Mouse (Mus musculus) hindbrain, postnatal 0 days (tissue): ENCODE results near the gene Dapk1. TPM values are rescaled to one million over a fixed set of nuclear protein-coding genes. Genes with fewer than 3 reads are reported as not detected.

Source experiments
- ATAC-seq: fragments of 200-750 bp; cut with Nextera tagmentation; 2 replicates; pipeline ENCODE4 v1.8.0; 2017; ENCODE audit warnings: mild to moderate bottlenecking, moderate TSS enrichment, moderate library complexity
- DNase-seq: peaks from one replicate; pipeline ENCODE4 v3.0.0-alpha.2; 2015; ENCODE audit warnings: low spot score
- H3K27ac ChIP-seq: fragments of 300-500 bp; sonication (generic); 2 replicates; pipeline ENCODE4 v1.5.1; 2014; ENCODE audit warnings: mild to moderate bottlenecking
- H3K27me3 ChIP-seq: fragments of 300-500 bp; sonication (generic); 2 replicates; pipeline ENCODE4 v1.6.1; 2014; ENCODE audit warnings: low read length, mixed read lengths; ENCODE audit not compliant: insufficient read depth
- H3K36me3 ChIP-seq: fragments of 300-500 bp; sonication (generic); 2 replicates; pipeline ENCODE4 v1.6.1; 2014; ENCODE audit warnings: low read length, mixed read lengths; ENCODE audit not compliant: insufficient read depth
- H3K4me1 ChIP-seq: fragments of 300-500 bp; sonication (generic); 2 replicates; pipeline ENCODE4 v1.6.1; 2014; ENCODE audit warnings: antibody characterized with exemption, low read length, mixed read lengths; ENCODE audit not compliant: insufficient read depth
- H3K4me2 ChIP-seq: fragments of 300-500 bp; sonication (generic); 2 replicates; pipeline ENCODE4 v1.6.1; 2014; ENCODE audit warnings: low read depth, mild to moderate bottlenecking, low read length, moderate library complexity, mixed read lengths
- H3K4me3 ChIP-seq: fragments of 300-500 bp; sonication (generic); 2 replicates; pipeline ENCODE4 v1.5.1; 2014; ENCODE audit warnings: low read length
- H3K9ac ChIP-seq: fragments of 300-500 bp; sonication (generic); replicated peaks from 2 replicates; pipeline ENCODE4 v1.6.1; 2014; ENCODE audit warnings: mild to moderate bottlenecking, low read length, moderate library complexity, mixed read lengths
- H3K9me3 ChIP-seq: fragments of 300-500 bp; sonication (generic); 2 replicates; pipeline ENCODE4 v1.6.1; 2016; ENCODE audit warnings: low read length, mixed read lengths
- CTCF ChIP-seq: IDR thresholded peaks from 2 replicates; pipeline ENCODE4 v1.5.1; 2016; ENCODE audit warnings: antibody characterized with exemption, control low read depth, low read depth
- WGBS: fragments of 180-500 bp; shearing (Covaris S2); extraction: QIAGEN DNeasy Blood & Tissue Kit; methylation state at CpG from one replicate; pipeline ENCODE4 v1.1.7; 2014; 5-methylcytosine and 5-hydroxymethylcytosine counted together
- polyA plus RNA-seq: library from polyadenylated mRNA; unstranded; fragments of >200 nt; fragmentation: Nextera tagmentation; extraction: Ambion mirVana; gene quantifications from 2 replicates; pipeline ENCODE4 v1.2.1, GENCODE M21; 2015
- total RNA-seq: library from RNA; depleted of rRNA; stranded (reverse); fragments of >200 nt; gene quantifications from 2 replicates; pipeline ENCODE4 v1.2.3, GENCODE M21; 2014; rRNA removed

Gene Dapk1
- total RNA-seq (63.1 and 70.0 TPM in 2 replicates), polyA plus RNA-seq (25.1 and 25.7 TPM in 2 replicates)

- WGBS, result under 1% methylated on average over 66 of the region's 90 CpGs
- Histone ChIP-seq H3K4me2 (peak within 1 kb of the TSS; percentile 89), H3K36me3 (no peaks in the 10 kb centered on the region), H3K27me3 (no peaks in the 10 kb centered on the region), H3K4me1 (0 out of 2 replicates have a peak, but pooled peaks cover 9% of the 10 kb centered on the region), H3K9me3 (no peaks in the 10 kb centered on the region), H3K4me3 (peak within 1 kb of the TSS; percentile 87), H3K27ac (peak within 1 kb of the TSS; percentile 94), H3K9ac (peak within 1 kb of the TSS; percentile 87)
- peak; percentile 52 for TF ChIP-seq CTCF
- ATAC-seq (peak; percentile 89), DNase-seq (peak; percentile 94)
These were observed at the start of gene Dapk1 for GRCm38 (mm10) chr13:60601436-60602415. TSS of gene Dapk1 (plus strand) at chr13:60601947.

GRCm38 (mm10) chr13:60553326-60553725, 48.4 kb upstream of the Dapk1 start:
- H3K4me1 ChIP-seq, result no peaks in the 10 kb centered on the region
- no peaks in the 10 kb centered on the region for H3K9me3 ChIP-seq
- H3K27ac ChIP-seq, result no peak overlapping the region
- H3K4me3 ChIP-seq, result no peak overlapping the region
- no peak overlapping the region for H3K4me2 ChIP-seq
- ATAC-seq (no peak), DNase-seq (no peak)
- no peak overlapping the region for H3K9ac ChIP-seq
- H3K27me3 ChIP-seq, result no peaks in the 10 kb centered on the region
- TF ChIP-seq CTCF, result no peak
- 59% methylated on average over 3 of the region's 3 CpGs for WGBS
- H3K36me3 ChIP-seq, result no peaks in the 10 kb centered on the region

GRCm38 (mm10) chr13:60556476-60556875, 45.3 kb upstream of the Dapk1 start:
- Histone ChIP-seq H3K4me2 (no peak overlapping the region), H3K27me3 (no peaks in the 10 kb centered on the region), H3K9me3 (no peaks in the 10 kb centered on the region), H3K4me3 (no peak overlapping the region), H3K36me3 (no peaks in the 10 kb centered on the region), H3K9ac (no peak overlapping the region), H3K27ac (no peak overlapping the region), H3K4me1 (no peaks in the 10 kb centered on the region)
- no peak for TF ChIP-seq CTCF
- DNase-seq (no peak), ATAC-seq (no peak)

- no peaks in the 10 kb centered on the region for H3K4me1 ChIP-seq
- no peak overlapping the region for H3K27ac ChIP-seq
- no peak for TF ChIP-seq CTCF
- H3K4me3 ChIP-seq, result no peak overlapping the region
- ATAC-seq (no peak), DNase-seq (no peak)
- H3K9ac ChIP-seq, result no peak overlapping the region
- H3K9me3 ChIP-seq, result no peaks in the 10 kb centered on the region
- H3K27me3 ChIP-seq, result no peaks in the 10 kb centered on the region
- no peak overlapping the region for H3K4me2 ChIP-seq
- no peaks in the 10 kb centered on the region for H3K36me3 ChIP-seq
These were observed 44.8 kb upstream of the Dapk1 start for GRCm38 (mm10) chr13:60556911-60557310.

GRCm38 (mm10) chr13:60564303-60564702, 37.4 kb upstream of the Dapk1 start:
- whole genome bisulfite sequencing, result 78% methylated on average over 6 of the region's 6 CpGs
- TF ChIP-seq CTCF, result no peak
- H3K9ac ChIP-seq, result no peak overlapping the region

GRCm38 (mm10) chr13:60568934-60569548, 32.7 kb upstream of the Dapk1 start:
- Histone ChIP-seq H3K36me3 (no peaks in the 10 kb centered on the region), H3K4me1 (no peaks in the 10 kb centered on the region), H3K4me3 (no peak overlapping the region), H3K9me3 (no peaks in the 10 kb centered on the region), H3K27ac (no peak overlapping the region), H3K9ac (no peak overlapping the region), H3K27me3 (no peaks in the 10 kb centered on the region), H3K4me2 (no peak overlapping the region)
- 85% methylated on average over 1 of the region's 1 CpGs for WGBS
- ATAC-seq (no peak), DNase-seq (no peak)
- no peak for TF ChIP-seq CTCF

More at GRCm38 (mm10) chr13:60564303-60564702, 37.4 kb upstream of the Dapk1 start:
- Histone ChIP-seq H3K4me2 (no peak overlapping the region), H3K27ac (no peak overlapping the region), H3K4me1 (no peaks in the 10 kb centered on the region), H3K27me3 (no peaks in the 10 kb centered on the region), H3K36me3 (no peaks in the 10 kb centered on the region), H3K9me3 (no peaks in the 10 kb centered on the region), H3K4me3 (no peak overlapping the region)
- ATAC-seq (no peak), DNase-seq (no peak)
